Mouse (Mus musculus) heart, embryonic 14.5 days (tissue): ENCODE results near the gene Fhdc1. TPM values are rescaled to one million over a fixed set of nuclear protein-coding genes. Genes with fewer than 3 reads are reported as not detected.
A peak's percentile ranks its signal among the peaks of the same experiment; 100 is the strongest.

Source experiments
- ATAC-seq: fragments of 200-750 bp; cut with Nextera tagmentation; 2 replicates; pipeline ENCODE4 v1.8.0; 2017; ENCODE audit warnings: low read depth, moderate TSS enrichment; ENCODE audit not compliant: insufficient number of reproducible peaks, insufficient read depth, low FRiP score
- H3K27ac ChIP-seq, 2 experiments: fragments of 200-500 bp in 1 of 2; fragments of 300-500 bp in 1 of 2; sonication (generic) in 1 of 2; replicated peaks in 1 of 2; 2 replicates each; pipeline ENCODE4 v1.5.1; 2012 to 2014; ENCODE audit warnings: low read depth in 2 of 2, low read length in 2 of 2, control low read depth in 1 of 2, mild to moderate bottlenecking in 1 of 2, mixed read lengths in 1 of 2; ENCODE audit not compliant: control insufficient read depth in 1 of 2, insufficient read depth in 1 of 2
- H3K27me3 ChIP-seq: fragments of 300-500 bp; sonication (generic); 2 replicates; pipeline ENCODE4 v1.6.1; 2014; ENCODE audit warnings: mild to moderate bottlenecking, low read length, control low read depth; ENCODE audit not compliant: control insufficient read depth, insufficient read depth
- H3K36me3 ChIP-seq: fragments of 300-500 bp; sonication (generic); 2 replicates; pipeline ENCODE4 v1.6.1; 2014; ENCODE audit warnings: mild to moderate bottlenecking, control low read depth, low read length, mixed read lengths; ENCODE audit not compliant: control insufficient read depth, insufficient read depth
- H3K4me1 ChIP-seq, 2 experiments: fragments of 200-500 bp in 1 of 2; fragments of 300-500 bp in 1 of 2; sonication (generic) in 1 of 2; 2 replicates each; pipeline ENCODE4 v1.6.1; 2012 to 2014; ENCODE audit warnings: low read length in 2 of 2, control low read depth in 1 of 2, mixed read lengths in 1 of 2; ENCODE audit not compliant: control insufficient read depth in 2 of 2, insufficient read depth in 2 of 2
- H3K4me2 ChIP-seq: fragments of 300-500 bp; sonication (generic); 2 replicates; pipeline ENCODE4 v1.6.1; 2014; ENCODE audit warnings: mild to moderate bottlenecking, low read length
- H3K4me3 ChIP-seq, 2 experiments: fragments of 200-500 bp in 1 of 2; fragments of 300-500 bp in 1 of 2; sonication (generic) in 1 of 2; 2 replicates each; pipeline ENCODE4 v1.5.1; 2012 to 2014; ENCODE audit warnings: low read length in 2 of 2, mild to moderate bottlenecking in 2 of 2, control low read depth in 1 of 2, low read depth in 1 of 2, moderate library complexity in 1 of 2; ENCODE audit not compliant: control insufficient read depth in 1 of 2, insufficient read depth in 1 of 2
- H3K9ac ChIP-seq: fragments of 300-500 bp; sonication (generic); 2 replicates; pipeline ENCODE4 v1.6.1; 2014; ENCODE audit warnings: mild to moderate bottlenecking, low read length
- H3K9me3 ChIP-seq: fragments of 300-500 bp; sonication (generic); 2 replicates; pipeline ENCODE4 v1.6.1; 2016; ENCODE audit warnings: low read length, control low read depth; ENCODE audit not compliant: control insufficient read depth
- WGBS: fragments of 180-500 bp; shearing (Covaris S2); extraction: QIAGEN DNeasy Blood & Tissue Kit; methylation state at CpG from one replicate; pipeline ENCODE4 v1.1.7; 2014; 5-methylcytosine and 5-hydroxymethylcytosine counted together
- polyA plus RNA-seq: library from polyadenylated mRNA; unstranded; fragments of >200 nt; fragmentation: Nextera tagmentation; extraction: Ambion mirVana; gene quantifications from 2 replicates; pipeline ENCODE4 v1.2.1, GENCODE M21; 2014

Fhdc1 gene
- polyA plus RNA-seq, 1 experiment from 2014 or later = 0.68 TPM

DNA sequence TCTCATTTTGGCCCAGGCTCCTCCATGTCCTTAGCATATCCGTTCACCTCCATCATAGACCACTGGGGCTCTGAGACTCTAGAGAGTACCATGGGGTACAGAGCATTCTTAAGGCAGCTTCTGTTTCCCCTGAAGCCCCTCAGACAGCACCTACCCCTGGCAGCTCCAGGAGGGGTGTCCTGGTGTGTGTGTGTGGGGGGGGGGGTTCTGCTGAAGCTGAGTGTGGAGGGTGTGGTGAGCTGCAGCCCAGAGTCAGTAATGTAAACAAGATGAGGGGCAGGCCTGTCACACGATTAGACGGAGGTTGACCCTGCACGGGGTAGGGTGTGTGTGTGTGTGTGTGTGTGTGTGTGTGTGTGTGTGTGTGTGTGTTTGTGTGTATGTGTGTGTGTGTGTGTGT lies 18.5 kb downstream of the Fhdc1 start:
- Histone ChIP-seq H3K36me3 (no peaks in the 10 kb centered on the region), H3K9me3 (no peaks in the 10 kb centered on the region), H3K27ac (no peak overlapping the region), H3K4me1 (peaks cover 18% of the 10 kb centered on the region in 2 experiments), H3K9ac (no peak overlapping the region; the same call in 1 of the 2 replicates), H3K27me3 (peaks cover 25% of the 10 kb centered on the region; the same call in 1 of the 2 replicates), H3K4me2 (no peak overlapping the region), H3K4me3 (no peak overlapping the region)
- 0 out of 2 replicates have a peak, but pooled peaks have one; percentile 22 for ATAC-seq
- WGBS = 22% methylated on average over 4 of the region's 4 CpGs

DNA sequence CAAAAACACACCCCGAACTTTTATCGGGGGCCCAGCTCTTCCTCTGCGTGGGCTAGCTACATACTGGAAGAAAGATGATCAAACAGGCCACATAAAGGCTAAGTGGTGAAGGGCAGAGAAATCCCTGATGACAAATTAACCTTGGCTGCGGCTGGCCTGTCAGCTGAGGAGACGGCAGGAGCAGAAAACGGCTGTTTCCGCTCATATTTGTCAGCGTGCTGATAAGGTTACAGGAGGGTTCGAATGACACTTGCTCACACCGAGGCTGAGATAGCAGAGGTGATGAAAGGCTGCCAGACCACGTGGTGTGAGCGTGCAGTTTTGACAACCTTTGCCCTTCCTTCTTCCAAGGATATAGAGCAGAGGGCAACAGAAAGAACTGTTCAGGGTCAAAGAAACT lies 19.3 kb downstream of the Fhdc1 start:
- peak overlapping the region; percentile 47 for H3K4me2 ChIP-seq
- no peak overlapping the region for H3K4me3 ChIP-seq
- H3K27ac ChIP-seq = peak overlapping the region in 1 of 2 experiments; percentile 12; a peak in 1 of 4 replicates
- peak overlapping the region; percentile 41; the same call in 1 of the 2 replicates for H3K9ac ChIP-seq
- no peaks in the 10 kb centered on the region for H3K9me3 ChIP-seq
- H3K36me3 ChIP-seq = no peaks in the 10 kb centered on the region
- ATAC-seq = peak; percentile 58; the same call in 1 of the 2 replicates
- peaks cover 20 to 22% of the 10 kb centered on the region in 2 experiments for H3K4me1 ChIP-seq
- H3K27me3 ChIP-seq = peaks cover 25% of the 10 kb centered on the region; the same call in 1 of the 2 replicates
- WGBS = 2% methylated on average over 12 of the region's 12 CpGs

GRCm38 (mm10) chr3:84460499-84460898 lies 19.7 kb downstream of the Fhdc1 start:
- peaks cover 23 to 26% of the 10 kb centered on the region in 2 experiments for H3K4me1 ChIP-seq
- no peaks in the 10 kb centered on the region for H3K36me3 ChIP-seq
- no peaks in the 10 kb centered on the region for H3K9me3 ChIP-seq
- H3K27ac ChIP-seq = peak overlapping the region in 1 of 2 experiments; percentile 12; a peak in 1 of 4 replicates
- WGBS = 20% methylated on average over 3 of the region's 3 CpGs
- peak; percentile 29; the same call in 1 of the 2 replicates for ATAC-seq
- no peak overlapping the region for H3K4me3 ChIP-seq
- peaks cover 25% of the 10 kb centered on the region; the same call in 1 of the 2 replicates for H3K27me3 ChIP-seq
- H3K9ac ChIP-seq = peak overlapping the region; percentile 41; the same call in 1 of the 2 replicates
- H3K4me2 ChIP-seq = peak overlapping the region; percentile 47

DNA sequence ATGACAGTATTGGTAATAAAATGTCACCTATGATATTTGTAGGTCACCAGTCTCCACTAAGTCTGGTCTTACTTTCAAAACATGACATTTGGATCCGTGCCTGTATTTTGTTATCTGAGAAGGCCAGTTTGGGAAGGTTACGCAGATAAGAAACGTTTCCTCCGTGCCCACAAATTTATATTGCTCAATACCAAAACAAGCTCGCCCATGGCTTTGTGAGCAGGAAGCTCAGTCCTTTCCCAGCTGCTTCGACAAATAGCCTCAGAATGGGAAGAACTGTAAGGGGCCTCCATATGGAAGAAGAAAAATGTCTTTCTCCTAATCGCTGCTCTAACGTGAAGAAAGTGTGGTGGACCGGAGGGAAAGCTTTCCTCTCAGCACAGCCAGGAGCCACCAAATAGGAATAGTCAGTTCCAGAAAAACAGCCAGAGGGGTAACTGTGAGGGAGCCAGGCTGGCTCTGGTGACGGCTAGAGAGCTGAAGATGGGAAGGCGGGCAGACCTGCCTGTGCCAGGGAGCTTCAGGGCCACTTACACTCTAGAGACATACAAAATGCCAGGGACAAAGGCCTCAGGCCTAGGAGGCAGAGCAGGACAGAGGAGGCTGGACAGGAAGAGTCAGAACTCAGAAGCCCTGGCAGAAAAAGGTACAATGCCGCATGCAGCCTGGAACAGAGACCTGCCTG lies 24.4 kb downstream of the Fhdc1 start:
- H3K27ac ChIP-seq = 0 out of 4 replicates have a peak overlapping the region, but pooled peaks of 1 of the 2 experiments have one; percentile 26
- WGBS = 49% methylated on average over 12 of the region's 12 CpGs
- H3K27me3 ChIP-seq = peaks cover 12% of the 10 kb centered on the region; the same call in 1 of the 2 replicates
- H3K36me3 ChIP-seq = no peaks in the 10 kb centered on the region
- no peak overlapping the region for H3K4me3 ChIP-seq
- peaks cover 11 to 17% of the 10 kb centered on the region in 2 experiments for H3K4me1 ChIP-seq
- no peak overlapping the region for H3K4me2 ChIP-seq
- no peak overlapping the region for H3K9ac ChIP-seq
- H3K9me3 ChIP-seq = no peaks in the 10 kb centered on the region
- ATAC-seq = no peak

DNA sequence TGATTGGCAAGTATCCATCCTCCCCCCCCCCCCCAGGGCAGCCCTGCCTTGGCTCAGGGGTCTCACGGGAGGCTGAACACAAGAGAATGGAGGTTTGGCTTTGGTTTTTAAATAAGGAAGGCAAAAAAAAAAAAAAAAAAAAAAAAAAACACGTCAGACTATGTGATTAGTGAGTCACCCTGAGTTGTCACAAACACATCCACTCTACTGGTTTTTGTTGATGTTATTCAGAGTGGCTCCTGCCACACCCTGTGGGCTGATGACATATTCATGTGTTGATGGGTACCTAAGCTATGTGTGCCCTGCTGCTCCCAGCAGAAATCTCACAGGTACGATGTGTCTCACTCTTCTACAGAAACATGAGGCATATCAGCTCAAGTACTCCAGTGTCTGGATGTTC lies 29.6 kb downstream of the Fhdc1 start:
- Histone ChIP-seq H3K27me3 (peaks cover 12% of the 10 kb centered on the region; the same call in 1 of the 2 replicates), H3K9me3 (no peaks in the 10 kb centered on the region), H3K4me1 (peaks cover 3 to 4% of the 10 kb centered on the region in 2 experiments; a peak in 1 of 4 replicates), H3K27ac (no peak overlapping the region), H3K9ac (no peak overlapping the region), H3K4me2 (no peak overlapping the region), H3K36me3 (no peaks in the 10 kb centered on the region), H3K4me3 (no peak overlapping the region)
- ATAC-seq = no peak
- 76% methylated on average over 3 of the region's 3 CpGs for WGBS

DNA sequence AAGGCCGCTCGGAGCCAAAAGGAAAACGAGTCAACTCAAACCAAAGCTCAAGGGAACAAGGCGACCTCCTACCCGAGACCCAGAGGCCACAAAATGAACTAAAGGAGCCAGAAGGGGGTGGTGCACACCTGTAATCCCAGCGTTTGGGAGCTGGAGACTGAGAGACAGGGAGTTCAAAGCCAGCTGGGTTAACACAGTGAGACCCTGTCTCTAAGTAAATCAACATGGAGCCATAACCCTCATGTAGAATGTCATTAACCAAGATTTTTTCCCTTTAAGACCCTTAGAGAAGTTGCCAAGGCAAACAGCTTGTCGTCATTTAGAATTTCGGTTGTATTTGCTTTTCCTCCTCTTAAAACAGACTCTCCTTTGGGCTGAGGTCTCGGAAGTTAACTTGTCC lies 31.2 kb downstream of the Fhdc1 start:
- H3K4me1 ChIP-seq = peaks cover 3% of the 10 kb centered on the region in 2 experiments; a peak in 1 of 4 replicates
- no peak for ATAC-seq
- no peak overlapping the region for H3K4me3 ChIP-seq
- H3K9ac ChIP-seq = no peak overlapping the region
- WGBS = 77% methylated on average over 9 of the region's 9 CpGs
- no peak overlapping the region for H3K4me2 ChIP-seq
- no peak overlapping the region for H3K27ac ChIP-seq
- no peaks in the 10 kb centered on the region for H3K36me3 ChIP-seq
- peaks cover 22% of the 10 kb centered on the region for H3K27me3 ChIP-seq
- H3K9me3 ChIP-seq = no peaks in the 10 kb centered on the region

GRCm38 (mm10) chr3:84447803-84448202 lies 32.4 kb downstream of the Fhdc1 start:
- no peak for ATAC-seq
- WGBS = 70% methylated on average over 5 of the region's 5 CpGs

More at GRCm38 (mm10) chr3:84447803-84448202, 32.4 kb downstream of the Fhdc1 start:
- no peak overlapping the region for H3K4me3 ChIP-seq
- H3K9ac ChIP-seq = no peak overlapping the region
- no peaks in the 10 kb centered on the region for H3K9me3 ChIP-seq
- H3K36me3 ChIP-seq = no peaks in the 10 kb centered on the region
- H3K4me2 ChIP-seq = no peak overlapping the region
- peaks cover 3% of the 10 kb centered on the region in 2 experiments; a peak in 2 of 4 replicates for H3K4me1 ChIP-seq
- no peak overlapping the region for H3K27ac ChIP-seq
- peaks cover 34% of the 10 kb centered on the region for H3K27me3 ChIP-seq
